ENCODE assay signal across 13 mouse cellular contexts in genomic region chr7:142089648-142090447, GRCm38 (mm10). TPM values are rescaled to one million over a fixed set of nuclear protein-coding genes. Genes with fewer than 3 reads are reported as not detected.
DNase-seq lines count a peak whose midpoint lies in the region; ATAC-seq and TF ChIP-seq lines count a peak whose summit lies in the region.
"Had no signal": no experiment of that assay in that cellular context is flagged by ENCODE, and none has a peak within 500 bp of the region (broad histone marks: within the 10 kb centered on the region; RNA-seq: fewer than 3 reads in every experiment).

No protein-coding gene starts in this region.

- TF ChIP-seq CTCF in forebrain, postnatal 0 days (IDR thresholded peaks at IDR 0.05; ENCODE audit: low read depth) = no peak
- TF ChIP-seq CTCF in gastrocnemius, adult 2 months (IDR thresholded peaks at IDR 0.05) = no peak

- peaks cover 7% of the 10 kb centered on the region; the same call in 1 of the 2 replicates for H3K36me3 ChIP-seq in heart, embryonic 16.5 days (ENCODE audit: control insufficient read depth, insufficient read depth)
- H3K36me3 ChIP-seq in forebrain, postnatal 0 days (ENCODE audit: insufficient read depth) = peaks cover 45% of the 10 kb centered on the region
- H3K36me3 ChIP-seq in midbrain, embryonic 13.5 days = peaks cover 42% of the 10 kb centered on the region

- H3K4me2 ChIP-seq in heart, embryonic 16.5 days (ENCODE audit: low read depth, low read length) = no peak overlapping the region
- no peak overlapping the region; the same call in 1 of the 2 replicates for H3K4me2 ChIP-seq in forebrain, postnatal 0 days (ENCODE audit: low read depth)
- H3K4me2 ChIP-seq in midbrain, embryonic 13.5 days (replicated peaks) = peak overlapping the region; percentile 82

- peaks cover 56% of the 10 kb centered on the region for H3K4me1 ChIP-seq in heart, embryonic 16.5 days (ENCODE audit: control insufficient read depth, insufficient read depth, low read length)
- H3K4me1 ChIP-seq in forebrain, postnatal 0 days (ENCODE audit: insufficient read depth) = peaks cover 38% of the 10 kb centered on the region
- H3K4me1 ChIP-seq in midbrain, embryonic 13.5 days (replicated peaks) = peaks cover 72% of the 10 kb centered on the region

- intact Hi-C loops in heart, postnatal 25 days (cut with DNase I) = no loop called here
- intact Hi-C loops in gastrocnemius, adult 2 months (cut with DNase I) = loop anchor here (10.0 kb wide), 2 partner anchors 185 to 195 kb away; no protein-coding TSS in a partner anchor

- no peak overlapping the region for H3K27ac ChIP-seq in heart, embryonic 16.5 days (ENCODE audit: low read length)
- H3K27ac ChIP-seq in forebrain, postnatal 0 days (ENCODE audit: low read depth, low read length) = no peak overlapping the region; the same call in 1 of the 2 replicates
- peak overlapping the region; percentile 81 for H3K27ac ChIP-seq in midbrain, embryonic 13.5 days
- H3K27ac ChIP-seq in gastrocnemius, adult 2 months = no peak overlapping the region

- DNase-seq in heart, postnatal 25 days (ENCODE audit: low spot score) = no peak
- DNase-seq in cerebellum, postnatal 14 days = peak; percentile 48 to 60
- DNase-seq in forebrain, postnatal 0 days = no peak
- no peak for DNase-seq in gastrocnemius, adult 2 months
- DNase-seq in layer of hippocampus, adult 18-20 months (ENCODE audit: low spot score in 2 of 2) = no peak
- DNase-seq: lung, adult 18-20 months; thymus, postnatal 36 days had no signal

- H3K9ac ChIP-seq in heart, embryonic 16.5 days (ENCODE audit: low read length) = peak overlapping the region; percentile 16; the same call in 1 of the 2 replicates
- peak overlapping the region; percentile 29 for H3K9ac ChIP-seq in forebrain, postnatal 0 days
- H3K9ac ChIP-seq in midbrain, embryonic 13.5 days (replicated peaks) = peak overlapping the region; percentile 96

- no peak for ATAC-seq in heart, embryonic 16.5 days (replicated peaks; ENCODE audit: extremely low read depth, insufficient read depth, low FRiP score)
- ATAC-seq in forebrain, postnatal 0 days = no peak
- ATAC-seq in midbrain, embryonic 13.5 days = no peak
- ATAC-seq in activated CD4-positive, CD25-positive, alpha-beta regulatory T cell, adult 4 months = no peak

- no peak overlapping the region for H3K4me3 ChIP-seq in heart, embryonic 16.5 days (ENCODE audit: low read length)
- no peak overlapping the region for H3K4me3 ChIP-seq in forebrain, postnatal 0 days (ENCODE audit: low read depth, low read length)
- H3K4me3 ChIP-seq in midbrain, embryonic 13.5 days (replicated peaks) = peak overlapping the region; percentile 13; the same call in 1 of the 2 replicates
- no peak overlapping the region for H3K4me3 ChIP-seq in gastrocnemius, adult 2 months

- H3K9me3 ChIP-seq in heart, embryonic 16.5 days (replicated peaks; ENCODE audit: control insufficient read depth, low read length) = no peaks in the 10 kb centered on the region
- no peaks in the 10 kb centered on the region for H3K9me3 ChIP-seq in forebrain, postnatal 0 days (ENCODE audit: low read length)
- H3K9me3 ChIP-seq in midbrain, embryonic 13.5 days = no peaks in the 10 kb centered on the region

- 42% methylated on average over 17 of the region's 17 CpGs for WGBS in heart, embryonic 16.5 days
- 47% methylated on average over 17 of the region's 17 CpGs for WGBS in forebrain, postnatal 0 days
- 54% methylated on average over 17 of the region's 17 CpGs for WGBS in midbrain, embryonic 13.5 days

- no peaks in the 10 kb centered on the region for H3K27me3 ChIP-seq in heart, embryonic 16.5 days (ENCODE audit: control insufficient read depth, insufficient read depth, low read length)
- H3K27me3 ChIP-seq in forebrain, postnatal 0 days (ENCODE audit: insufficient read depth, low read length) = no peaks in the 10 kb centered on the region
- peaks cover 12% of the 10 kb centered on the region for H3K27me3 ChIP-seq in midbrain, embryonic 13.5 days

RNA-seq across cellular contexts. Expression of gene Dusp8, which starts 5.8 kb away (rescaled TPM):
- 9.3 and 11.1 TPM in 2 replicates for polyA plus RNA-seq in heart, embryonic 16.5 days (2015; fragmentation: Nextera tagmentation; extraction: Ambion mirVana)
- 10 to 100 TPM; 39.7 to 53.5 TPM for total RNA-seq in heart, postnatal 25 days (2021)
- 78.0 and 92.6 TPM in 2 replicates for total RNA-seq in forebrain, postnatal 0 days (2014; rRNA removed)
- 79.2 and 106 TPM in 2 replicates for polyA plus RNA-seq in forebrain, postnatal 0 days (2015; fragmentation: Nextera tagmentation; extraction: Ambion mirVana)
- 66.0 and 69.1 TPM in 2 replicates for polyA plus RNA-seq in midbrain, embryonic 13.5 days (2015; fragmentation: Nextera tagmentation; extraction: Ambion mirVana)
- total RNA-seq in gastrocnemius, adult 2 months (2021) = 10 to 100 TPM; 20.5 to 44.4 TPM
- under 1 TPM; 0.09 to 0.16 TPM for polyA plus RNA-seq in activated CD4-positive, CD25-positive, alpha-beta regulatory T cell, adult 4 months (2017; shearing (Covaris generic))
- 100 to 1,000 TPM; 130 to 133 TPM for total RNA-seq in layer of hippocampus, adult 18-20 months (2021)

RNA-seq across cellular contexts. Expression of gene Mob2, which starts 29.0 kb away (rescaled TPM):
- 54.3 and 56.3 TPM in 2 replicates for polyA plus RNA-seq in heart, embryonic 16.5 days (2015; fragmentation: Nextera tagmentation; extraction: Ambion mirVana)
- total RNA-seq in heart, postnatal 25 days (2021) = 10 to 100 TPM; 40.2 to 40.7 TPM
- 37.8 and 42.5 TPM in 2 replicates for total RNA-seq in forebrain, postnatal 0 days (2014; rRNA removed)
- 39.8 and 39.9 TPM in 2 replicates for polyA plus RNA-seq in forebrain, postnatal 0 days (2015; fragmentation: Nextera tagmentation; extraction: Ambion mirVana)
- polyA plus RNA-seq in midbrain, embryonic 13.5 days (2015; fragmentation: Nextera tagmentation; extraction: Ambion mirVana) = 52.3 and 56.9 TPM in 2 replicates
- total RNA-seq in gastrocnemius, adult 2 months (2021) = 10 to 100 TPM; 52.2 to 53.1 TPM
- 10 to 100 TPM; 55.7 to 62.4 TPM for polyA plus RNA-seq in activated CD4-positive, CD25-positive, alpha-beta regulatory T cell, adult 4 months (2017; shearing (Covaris generic))
- 10 to 100 TPM; 29.0 to 32.0 TPM for total RNA-seq in layer of hippocampus, adult 18-20 months (2021)

RNA-seq across cellular contexts. Expression of gene Gm45618, which starts 30.7 kb away (rescaled TPM):
- polyA plus RNA-seq in heart, embryonic 16.5 days (2015; fragmentation: Nextera tagmentation; extraction: Ambion mirVana) = not detected in 2 replicates
- total RNA-seq in heart, postnatal 25 days (2021) = not detected
- total RNA-seq in forebrain, postnatal 0 days (2014; rRNA removed) = not detected in 2 replicates
- 0.24 TPM in 1 of 2 replicates, not detected in the other for polyA plus RNA-seq in forebrain, postnatal 0 days (2015; fragmentation: Nextera tagmentation; extraction: Ambion mirVana)
- 0.44 TPM in 1 of 2 replicates, not detected in the other for polyA plus RNA-seq in midbrain, embryonic 13.5 days (2015; fragmentation: Nextera tagmentation; extraction: Ambion mirVana)
- total RNA-seq in gastrocnemius, adult 2 months (2021) = not detected
- not detected for polyA plus RNA-seq in activated CD4-positive, CD25-positive, alpha-beta regulatory T cell, adult 4 months (2017; shearing (Covaris generic))
- not detected for total RNA-seq in layer of hippocampus, adult 18-20 months (2021)
- total RNA-seq: layer of hippocampus, adult 8-10 months had no signal
- polyA plus RNA-seq: heart, postnatal 0 days; spleen, adult 2 months had no signal

RNA-seq across cellular contexts. Expression of gene Gm39115, which starts 46.0 kb away (rescaled TPM):
- polyA plus RNA-seq in heart, embryonic 16.5 days (2015; fragmentation: Nextera tagmentation; extraction: Ambion mirVana) = not detected in 2 replicates
- not detected for total RNA-seq in heart, postnatal 25 days (2021)
- not detected in 2 replicates for total RNA-seq in forebrain, postnatal 0 days (2014; rRNA removed)
- polyA plus RNA-seq in forebrain, postnatal 0 days (2015; fragmentation: Nextera tagmentation; extraction: Ambion mirVana) = not detected in 2 replicates
- not detected in 2 replicates for polyA plus RNA-seq in midbrain, embryonic 13.5 days (2015; fragmentation: Nextera tagmentation; extraction: Ambion mirVana)
- total RNA-seq in gastrocnemius, adult 2 months (2021) = not detected
- not detected for polyA plus RNA-seq in activated CD4-positive, CD25-positive, alpha-beta regulatory T cell, adult 4 months (2017; shearing (Covaris generic))
- not detected for total RNA-seq in layer of hippocampus, adult 18-20 months (2021)
- total RNA-seq: layer of hippocampus, adult 8-10 months had no signal
- polyA plus RNA-seq: heart, postnatal 0 days; spleen, adult 2 months had no signal

RNA-seq across cellular contexts. Expression of gene Gm45337, which starts 54.6 kb away (rescaled TPM):
- not detected in 2 replicates for polyA plus RNA-seq in heart, embryonic 16.5 days (2015; fragmentation: Nextera tagmentation; extraction: Ambion mirVana)
- total RNA-seq in heart, postnatal 25 days (2021) = not detected
- total RNA-seq in forebrain, postnatal 0 days (2014; rRNA removed) = not detected in 2 replicates
- polyA plus RNA-seq in forebrain, postnatal 0 days (2015; fragmentation: Nextera tagmentation; extraction: Ambion mirVana) = not detected in 2 replicates
- not detected in 2 replicates for polyA plus RNA-seq in midbrain, embryonic 13.5 days (2015; fragmentation: Nextera tagmentation; extraction: Ambion mirVana)
- not detected for total RNA-seq in gastrocnemius, adult 2 months (2021)
- polyA plus RNA-seq in activated CD4-positive, CD25-positive, alpha-beta regulatory T cell, adult 4 months (2017; shearing (Covaris generic)) = not detected
- not detected for total RNA-seq in layer of hippocampus, adult 18-20 months (2021)
- total RNA-seq: layer of hippocampus, adult 8-10 months had no signal
- polyA plus RNA-seq: heart, postnatal 0 days; spleen, adult 2 months had no signal

Comparison
In these comparisons a context has a peak if more than half of its experiments do, and no peak if none do; other contexts are left out.
1. H3K9ac ChIP-seq: peak in every context shown above with its lines; median percentile 96 in midbrain, embryonic 13.5 days; 29 in forebrain, postnatal 0 days; 16 in heart, embryonic 16.5 days.
2. DNase-seq: peak in cerebellum, postnatal 14 days (2 of 2); none in heart, postnatal 25 days (single experiment), forebrain, postnatal 0 days (single experiment), gastrocnemius, adult 2 months (single experiment) and layer of hippocampus, adult 18-20 months (0 of 2).